Mouse (Mus musculus) CH12.LX (cell line): ENCODE results near the gene Ppp1r9b.

Experiments
- BHLHE40 ChIP-seq: IDR thresholded peaks from 2 replicates; pipeline ENCODE4 v1.6.1; 2011; ENCODE audit warnings: mild to moderate bottlenecking, low read depth, low read length, improper control_type of control experiment
- CHD1 ChIP-seq: IDR thresholded peaks from 2 replicates; pipeline ENCODE4 v1.6.1; 2012; ENCODE audit warnings: low read depth, low read length, improper control_type of control experiment, inconsistent platforms
- CTCF ChIP-seq, 2 experiments: IDR thresholded peaks in 1 of 2; conservative IDR thresholded peaks in 1 of 2; 2 replicates each; pipeline ENCODE4 v1.5.1; 2011 to 2012; ENCODE audit warnings: low read depth in 2 of 2, low read length in 2 of 2, improper control_type of control experiment in 1 of 2, inconsistent platforms in 1 of 2, mild to moderate bottlenecking in 1 of 2, moderate library complexity in 1 of 2
- E2F4 ChIP-seq: IDR thresholded peaks from 2 replicates; pipeline ENCODE4 v1.6.1; 2011; ENCODE audit warnings: low read depth, low read length, improper control_type of control experiment; ENCODE audit not compliant: insufficient replicate concordance
- ELF1 ChIP-seq: IDR thresholded peaks from 2 replicates; pipeline ENCODE4 v1.6.1; 2014; ENCODE audit warnings: low read depth, mild to moderate bottlenecking, inconsistent platforms, low read length, improper control_type of control experiment
- EP300 ChIP-seq: IDR thresholded peaks from 2 replicates; pipeline ENCODE4 v1.6.1; 2011; ENCODE audit warnings: low read length, improper control_type of control experiment
- JUND ChIP-seq: conservative IDR thresholded peaks from 2 replicates; pipeline ENCODE4 v1.6.1; 2011; ENCODE audit warnings: low read depth, low read length, improper control_type of control experiment
- MAFK ChIP-seq: IDR thresholded peaks from 2 replicates; pipeline ENCODE4 v1.6.1; 2011; ENCODE audit warnings: low read length, improper control_type of control experiment; ENCODE audit not compliant: insufficient replicate concordance
- MEF2A ChIP-seq: IDR thresholded peaks from 2 replicates; pipeline ENCODE4 v1.6.1; 2014; ENCODE audit warnings: low read depth, mild to moderate bottlenecking, inconsistent platforms, low read length, improper control_type of control experiment, borderline replicate concordance
- MXI1 ChIP-seq: IDR thresholded peaks from 2 replicates; pipeline ENCODE4 v1.6.1; 2011; ENCODE audit warnings: mild to moderate bottlenecking, low read depth, low read length, improper control_type of control experiment
- POLR2A ChIP-seq: IDR thresholded peaks from 2 replicates; pipeline ENCODE4 v1.6.1; 2011; ENCODE audit warnings: low read depth, mild to moderate bottlenecking, improper control_type of control experiment, low read length
- RCOR1 ChIP-seq: conservative IDR thresholded peaks from 2 replicates; pipeline ENCODE4 v1.6.1; 2012; ENCODE audit warnings: low read depth, mild to moderate bottlenecking, inconsistent platforms, low read length, improper control_type of control experiment
- UBTF ChIP-seq: IDR thresholded peaks from 2 replicates; pipeline ENCODE4 v1.6.1; 2012; ENCODE audit warnings: low read depth, mild to moderate bottlenecking, inconsistent platforms, low read length, improper control_type of control experiment, moderate library complexity
- ZC3H11A ChIP-seq: IDR thresholded peaks from 2 replicates; pipeline ENCODE4 v1.6.1; 2012; ENCODE audit warnings: low read depth, mild to moderate bottlenecking, inconsistent platforms, low read length, improper control_type of control experiment

GRCm38 (mm10) chr11:94998041-94998531 is 7.3 kb downstream of the Ppp1r9b start:
- no peak for TF ChIP-seq E2F4
- TF ChIP-seq MAFK, result no peak
- no peak for TF ChIP-seq MXI1
- no peak for TF ChIP-seq ELF1
- TF ChIP-seq ZC3H11A, result no peak
- TF ChIP-seq BHLHE40, result no peak
- TF ChIP-seq CHD1, result no peak
- TF ChIP-seq EP300, result no peak
- TF ChIP-seq CTCF (conservative IDR thresholded peaks at IDR 0.05 in 1 of 2, IDR thresholded peaks at IDR 0.05 in 1 of 2; ENCODE audit: low read depth in 2 of 2, low read length in 2 of 2), result no peak
- no peak for TF ChIP-seq UBTF
- TF ChIP-seq POLR2A, result no peak
- no peak for TF ChIP-seq JUND
- TF ChIP-seq MEF2A, result no peak
- TF ChIP-seq RCOR1, result no peak
